In the genomic region with DNA sequence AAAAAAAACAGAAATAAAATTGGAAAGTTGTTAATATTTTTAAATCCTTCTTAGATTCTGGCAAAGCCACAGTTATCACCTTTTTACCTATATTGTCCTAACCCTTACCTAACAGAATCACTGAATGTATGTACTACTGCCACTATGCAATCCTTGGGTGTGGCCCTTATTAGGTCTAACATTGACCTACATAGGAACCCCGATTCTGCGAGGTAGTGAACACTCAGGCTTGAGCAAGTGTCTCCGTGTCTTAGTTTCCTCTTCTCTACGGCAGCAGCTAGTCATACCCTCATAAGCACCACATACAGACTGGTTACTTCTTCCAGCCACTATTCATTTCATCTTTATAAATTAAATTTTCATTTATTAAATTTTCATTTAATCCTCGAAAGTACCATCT, we compare ENCODE assay signal across 2 mouse cellular contexts.
TF ChIP-seq lines count a peak whose summit lies in the region.

No protein-coding gene starts in this region.

TF ChIP-seq in CH12.LX, 34 proteins besides CTCF, POLR2A, EP300 and RAD21:
- TF ChIP-seq ZMIZ1 (IDR thresholded peaks at IDR 0.05; ENCODE audit: low read depth, low read length) (peak; percentile 94), TBP (conservative IDR thresholded peaks at IDR 0.05; ENCODE audit: low read depth, low read length) (peak; percentile 95), ZNF384 (IDR thresholded peaks at IDR 0.05; ENCODE audit: low read depth, low read length) (no peak)

TF ChIP-seq in myocyte, 11 proteins besides CTCF, POLR2A, EP300 and RAD21:
- no peak for TF ChIP-seq CEBPB (IDR thresholded peaks at IDR 0.05; ENCODE audit: insufficient read depth, poor library complexity, severe bottlenecking)
- TF ChIP-seq USF1 (IDR thresholded peaks at IDR 0.05; ENCODE audit: low read depth) = no peak
- no peak for TF ChIP-seq MAX (IDR thresholded peaks at IDR 0.05; ENCODE audit: low read depth)
- no peak for TF ChIP-seq MYOG (IDR thresholded peaks at IDR 0.05; ENCODE audit: control insufficient read depth in 1 of 3, insufficient read depth in 1 of 3, insufficient read length in 2 of 3, low read depth in 2 of 3)
- TF ChIP-seq REST (IDR thresholded peaks at IDR 0.05; ENCODE audit: insufficient read depth, insufficient read length) = no peak
- TF ChIP-seq TCF3 (IDR thresholded peaks at IDR 0.05; ENCODE audit: insufficient read length, low read depth) = no peak
- TF ChIP-seq E2F4 (IDR thresholded peaks at IDR 0.05; ENCODE audit: insufficient read depth) = no peak
- TF ChIP-seq TCF12 (IDR thresholded peaks at IDR 0.05; ENCODE audit: insufficient read depth, poor library complexity, severe bottlenecking) = no peak
- TF ChIP-seq SRF (IDR thresholded peaks at IDR 0.05; ENCODE audit: control insufficient read depth, insufficient read length, low read depth) = no peak
- TF ChIP-seq POLR2AphosphoS2 (IDR thresholded peaks at IDR 0.05; ENCODE audit: insufficient read length, low read depth) = no peak
- TF ChIP-seq MYOD1 (IDR thresholded peaks at IDR 0.05; ENCODE audit: control insufficient read depth in 1 of 3, insufficient read length in 2 of 3, low read depth in 2 of 3) = no peak
